Mouse (Mus musculus) intestine, embryonic 14.5 days (tissue): ENCODE data around the gene Tcf7l2. TPM values are rescaled to one million over a fixed set of nuclear protein-coding genes. Genes with fewer than 3 reads are reported as not detected.
A peak's percentile ranks its signal among the peaks of the same experiment; 100 is the strongest.

ENCODE experiments used
- ATAC-seq: fragments of 200-750 bp; cut with Nextera tagmentation; replicated peaks from 2 replicates; pipeline ENCODE4 v1.8.0; 2017; ENCODE audit warnings: low read depth, moderate number of reproducible peaks, moderate TSS enrichment, moderate library complexity; ENCODE audit not compliant: low FRiP score, low TSS enrichment
- DNase-seq: peaks from one replicate; pipeline ENCODE4 v3.0.0-alpha.2; 2018; ENCODE audit warnings: low spot score
- H3K27ac ChIP-seq: fragments of 300-500 bp; sonication (generic); 2 replicates; pipeline ENCODE4 v1.5.1; 2014; ENCODE audit warnings: low read depth, mild to moderate bottlenecking, control low read depth
- H3K27me3 ChIP-seq: fragments of 300-500 bp; sonication (generic); replicated peaks from 2 replicates; pipeline ENCODE4 v1.6.1; 2014; ENCODE audit warnings: low read length, control low read depth; ENCODE audit not compliant: control insufficient read depth, insufficient read depth
- H3K36me3 ChIP-seq: fragments of 300-500 bp; sonication (generic); 2 replicates; pipeline ENCODE4 v1.6.1; 2014; ENCODE audit warnings: low read length, control low read depth; ENCODE audit not compliant: control insufficient read depth, insufficient read depth
- H3K4me1 ChIP-seq: fragments of 300-500 bp; sonication (generic); replicated peaks from 2 replicates; pipeline ENCODE4 v1.6.1; 2014; ENCODE audit warnings: low read length, control low read depth, mixed read lengths; ENCODE audit not compliant: control insufficient read depth, insufficient read depth
- H3K4me2 ChIP-seq: fragments of 300-500 bp; sonication (generic); 2 replicates; pipeline ENCODE4 v1.6.1; 2014; ENCODE audit warnings: low read length
- H3K4me3 ChIP-seq: fragments of 300-500 bp; sonication (generic); 2 replicates; pipeline ENCODE4 v1.5.1; 2014; ENCODE audit warnings: low read depth, low read length, control low read depth, mixed read lengths
- H3K9ac ChIP-seq: fragments of 300-500 bp; sonication (generic); 2 replicates; pipeline ENCODE4 v1.6.1; 2014; ENCODE audit warnings: mild to moderate bottlenecking, low read length
- H3K9me3 ChIP-seq: fragments of 300-500 bp; sonication (generic); 2 replicates; pipeline ENCODE4 v1.6.1; 2016; ENCODE audit warnings: low read length, control low read depth; ENCODE audit not compliant: control insufficient read depth
- WGBS: fragments of 180-500 bp; shearing (Covaris S2); extraction: QIAGEN DNeasy Blood & Tissue Kit; methylation state at CpG from one replicate; pipeline ENCODE4 v1.1.7; 2014; 5-methylcytosine and 5-hydroxymethylcytosine counted together
- polyA plus RNA-seq: library from polyadenylated mRNA; unstranded; fragments of >200 nt; fragmentation: Nextera tagmentation; extraction: Ambion mirVana; gene quantifications from 2 replicates; pipeline ENCODE4 v1.2.1, GENCODE M21; 2014

Tcf7l2 gene
- polyA plus RNA-seq, 1 experiment from 2014 or later = 97.2 TPM

- Histone ChIP-seq H3K4me2 (peak overlapping the region; percentile 65), H3K27ac (no peak overlapping the region), H3K27me3 (no peaks in the 10 kb centered on the region; the same call in 1 of the 2 replicates), H3K36me3 (no peaks in the 10 kb centered on the region), H3K9me3 (no peaks in the 10 kb centered on the region), H3K9ac (no peak overlapping the region; the same call in 1 of the 2 replicates), H3K4me3 (peak overlapping the region; percentile 31; the same call in 1 of the 2 replicates), H3K4me1 (peaks cover 46% of the 10 kb centered on the region)
- 35% methylated on average over 4 of the region's 4 CpGs for WGBS
- DNase-seq (no peak), ATAC-seq (no peak)
Observed at GRCm38 (mm10) chr19:55895807-55896420, 154.3 kb downstream of the Tcf7l2 start.

GRCm38 (mm10) chr19:55896629-55897028 lies 155.0 kb downstream of the Tcf7l2 start:
- no peak for ATAC-seq
- 26% methylated on average over 10 of the region's 10 CpGs for WGBS

DNA sequence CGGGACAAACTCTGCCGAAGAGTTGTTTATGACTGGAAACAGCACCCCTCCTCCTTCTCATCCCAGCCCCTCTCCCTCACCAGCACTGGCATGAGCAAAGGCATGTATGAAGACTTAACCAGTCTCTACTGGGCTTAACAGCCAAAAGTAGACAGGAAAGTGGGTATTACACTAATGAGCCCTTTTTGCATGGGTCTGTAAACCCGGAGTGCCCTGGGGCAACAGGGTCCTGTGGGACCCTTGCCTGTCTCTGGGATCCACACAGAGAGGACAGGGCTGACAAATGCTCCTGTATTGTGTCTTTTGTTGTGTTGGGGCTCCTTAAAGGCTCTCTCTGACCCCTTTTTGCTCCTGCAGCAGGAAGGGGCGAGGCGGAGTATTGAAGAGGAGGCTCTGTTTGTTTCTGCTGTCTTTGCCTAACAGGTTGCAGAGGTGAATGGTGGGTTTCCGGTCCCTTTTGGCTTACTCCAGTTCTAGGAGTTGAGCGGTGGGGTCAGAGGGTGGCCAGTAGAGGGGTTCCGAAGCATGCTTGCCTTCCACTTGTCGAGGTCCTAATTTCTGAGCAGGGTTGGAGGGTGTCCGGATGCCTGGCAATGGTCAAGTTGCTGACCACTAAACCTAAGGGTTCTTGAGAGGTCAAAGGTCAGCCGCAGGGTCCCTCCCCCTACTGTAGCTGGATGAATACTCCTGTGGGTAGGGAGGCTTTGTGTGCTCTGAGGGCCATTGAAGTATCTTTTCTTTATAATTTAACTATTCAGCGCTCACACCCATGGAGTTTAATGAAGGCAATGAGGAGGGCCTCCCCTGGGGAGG lies 161.2 kb downstream of the Tcf7l2 start:
- no peaks in the 10 kb centered on the region for H3K36me3 ChIP-seq
- WGBS = 72% methylated on average over 12 of the region's 12 CpGs
- no peak overlapping the region for H3K4me3 ChIP-seq
- no peak overlapping the region for H3K4me2 ChIP-seq
- no peak overlapping the region for H3K27ac ChIP-seq
- peaks cover 35% of the 10 kb centered on the region for H3K4me1 ChIP-seq
- H3K27me3 ChIP-seq = no peaks in the 10 kb centered on the region
- DNase-seq (no peak), ATAC-seq (no peak)
- no peak overlapping the region for H3K9ac ChIP-seq
- no peaks in the 10 kb centered on the region for H3K9me3 ChIP-seq

More at GRCm38 (mm10) chr19:55896629-55897028, 155.0 kb downstream of the Tcf7l2 start:
- no peaks in the 10 kb centered on the region; the same call in 1 of the 2 replicates for H3K27me3 ChIP-seq
- no peak overlapping the region for H3K27ac ChIP-seq
- no peak overlapping the region for H3K9ac ChIP-seq
- H3K4me1 ChIP-seq = peaks cover 53% of the 10 kb centered on the region
- no peak overlapping the region for H3K4me3 ChIP-seq
- H3K9me3 ChIP-seq = no peaks in the 10 kb centered on the region
- no peak overlapping the region; the same call in 1 of the 2 replicates for H3K4me2 ChIP-seq
- DNase-seq = no peak
- H3K36me3 ChIP-seq = no peaks in the 10 kb centered on the region

DNA sequence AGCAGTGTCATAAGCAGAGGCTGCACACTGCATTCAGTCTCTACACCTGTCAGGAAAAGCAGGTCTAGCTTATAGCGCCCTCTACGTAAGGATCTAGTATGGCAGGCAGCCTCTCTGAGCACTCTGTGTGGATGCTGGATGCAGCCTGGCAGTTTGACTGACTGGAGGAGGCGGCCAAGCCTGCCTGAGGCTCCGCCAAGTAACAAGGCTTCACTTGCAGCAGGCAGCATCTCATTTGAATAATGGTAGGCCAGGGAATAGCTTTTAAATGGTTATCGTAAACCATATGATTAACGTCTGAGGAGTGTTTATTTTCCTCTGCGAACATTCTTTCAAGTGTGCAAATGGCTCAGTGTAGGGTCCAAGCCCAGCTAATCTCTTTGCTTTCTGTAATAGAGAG lies 167.4 kb downstream of the Tcf7l2 start:
- 39% methylated on average over 7 of the region's 7 CpGs for WGBS
- Histone ChIP-seq H3K27me3 (no peaks in the 10 kb centered on the region), H3K4me1 (peaks cover 12% of the 10 kb centered on the region), H3K9me3 (no peaks in the 10 kb centered on the region), H3K4me2 (no peak overlapping the region), H3K4me3 (no peak overlapping the region), H3K36me3 (peaks cover 43% of the 10 kb centered on the region), H3K9ac (no peak overlapping the region), H3K27ac (peak overlapping the region; percentile 28; the same call in 1 of the 2 replicates)
- DNase-seq (no peak), ATAC-seq (0 out of 2 replicates have a peak, but pooled peaks have one; percentile 5)

- Histone ChIP-seq H3K4me2 (no peak overlapping the region), H3K4me1 (peaks cover 16% of the 10 kb centered on the region), H3K4me3 (no peak overlapping the region), H3K36me3 (peaks cover 46% of the 10 kb centered on the region), H3K27ac (no peak overlapping the region), H3K9me3 (no peaks in the 10 kb centered on the region), H3K27me3 (no peaks in the 10 kb centered on the region), H3K9ac (no peak overlapping the region)
- no peak for ATAC-seq
- no peak for DNase-seq
- 91% methylated on average over 8 of the region's 8 CpGs for WGBS
Observed at GRCm38 (mm10) chr19:55911941-55912340, 170.3 kb downstream of the Tcf7l2 start.

GRCm38 (mm10) chr19:55912813-55913212 lies 171.2 kb downstream of the Tcf7l2 start:
- ATAC-seq (no peak), DNase-seq (no peak)
- Histone ChIP-seq H3K9ac (no peak overlapping the region), H3K4me2 (no peak overlapping the region), H3K4me3 (no peak overlapping the region), H3K27ac (no peak overlapping the region), H3K4me1 (peaks cover 16% of the 10 kb centered on the region), H3K9me3 (no peaks in the 10 kb centered on the region), H3K36me3 (peaks cover 53% of the 10 kb centered on the region), H3K27me3 (no peaks in the 10 kb centered on the region)
- 94% methylated on average over 8 of the region's 8 CpGs for WGBS

GRCm38 (mm10) chr19:55913585-55913984 lies 172.0 kb downstream of the Tcf7l2 start:
- no peak for ATAC-seq
- Histone ChIP-seq H3K36me3 (peaks cover 50% of the 10 kb centered on the region), H3K27ac (no peak overlapping the region), H3K4me2 (no peak overlapping the region), H3K4me3 (no peak overlapping the region), H3K4me1 (peaks cover 12% of the 10 kb centered on the region), H3K9ac (no peak overlapping the region), H3K27me3 (no peaks in the 10 kb centered on the region), H3K9me3 (no peaks in the 10 kb centered on the region)
- WGBS = 83% methylated on average over 10 of the region's 10 CpGs
- no peak for DNase-seq

DNA sequence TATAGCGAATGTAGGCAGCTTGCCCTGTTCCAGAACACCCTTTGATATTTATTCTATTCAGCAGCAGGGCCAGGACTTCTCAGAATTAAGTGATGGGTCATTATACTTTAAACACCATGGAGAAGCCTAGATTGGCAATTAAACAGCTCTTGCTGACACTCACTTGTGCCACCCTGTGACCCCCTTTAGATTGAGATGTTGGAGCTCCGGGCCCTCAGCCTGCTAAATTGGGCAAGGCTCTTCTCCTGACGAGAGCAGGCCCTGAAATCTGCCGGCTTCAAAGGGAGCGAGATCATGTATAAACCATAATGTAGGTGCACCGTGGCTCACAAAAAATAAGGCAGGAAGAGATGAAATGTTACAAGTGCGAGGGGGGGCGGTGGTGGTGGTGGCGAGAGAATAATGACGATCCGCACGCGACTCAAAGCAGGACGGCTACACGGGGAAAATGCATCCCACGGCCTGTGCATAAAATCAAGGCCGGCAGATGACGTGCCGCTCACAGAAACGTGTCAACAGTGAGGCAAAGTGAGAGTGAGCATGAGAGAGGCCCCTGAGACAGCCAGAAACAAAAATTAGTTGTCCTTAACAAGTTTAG lies 173.1 kb downstream of the Tcf7l2 start:
- Histone ChIP-seq H3K4me1 (peaks cover 8% of the 10 kb centered on the region), H3K27me3 (no peaks in the 10 kb centered on the region), H3K9me3 (no peaks in the 10 kb centered on the region), H3K4me3 (no peak overlapping the region), H3K36me3 (peaks cover 58% of the 10 kb centered on the region), H3K27ac (no peak overlapping the region), H3K9ac (no peak overlapping the region), H3K4me2 (no peak overlapping the region)
- 54% methylated on average over 20 of the region's 20 CpGs for WGBS
- DNase-seq = no peak
- ATAC-seq = no peak
